Mouse (Mus musculus): ENCODE results near the gene Zfp692.
A peak's percentile ranks its signal among the peaks of the same experiment; 100 is the strongest.

DNA sequence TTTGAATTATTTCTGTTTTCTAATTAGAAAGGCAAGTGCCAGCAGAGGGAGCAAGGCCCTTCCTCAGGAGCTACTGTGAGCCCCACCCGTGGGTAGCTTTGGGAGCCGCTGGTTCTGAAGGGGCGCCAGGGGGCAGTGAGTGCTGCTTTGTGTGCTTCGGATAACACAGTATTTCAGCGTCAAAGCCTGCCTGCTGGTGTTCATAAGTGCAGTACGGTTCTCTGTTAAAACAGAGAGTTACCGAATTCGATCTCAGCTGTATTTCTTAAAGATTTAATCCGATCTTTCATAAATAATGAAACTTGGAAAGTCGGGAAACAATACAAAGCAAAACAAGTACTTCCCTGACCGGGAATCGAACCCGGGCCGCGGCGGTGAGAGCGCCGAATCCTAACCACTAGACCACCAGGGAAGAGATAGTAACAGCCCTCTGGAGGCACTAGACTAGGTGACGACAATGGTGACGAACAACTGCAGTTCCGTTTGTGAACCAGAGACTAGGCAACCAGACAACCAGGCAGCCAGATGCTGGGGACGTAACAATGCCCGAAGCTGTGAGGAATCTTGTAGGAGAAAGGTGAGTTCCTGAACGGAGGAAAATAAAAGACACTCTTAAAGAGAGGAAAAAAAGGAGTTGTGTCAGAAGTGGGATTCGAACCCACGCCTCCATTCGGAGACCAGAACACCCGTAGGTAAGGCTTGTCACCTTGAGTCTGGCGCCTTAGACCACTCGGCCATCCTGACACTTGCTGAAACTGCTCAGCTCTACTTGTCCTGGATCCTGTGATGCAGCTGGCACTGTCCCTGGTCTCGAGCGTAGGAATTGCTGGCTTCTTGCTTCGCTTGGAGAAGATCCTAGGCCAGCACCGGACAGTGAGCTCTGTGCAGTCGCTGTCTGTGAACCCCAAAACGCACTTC is 4.8 kb upstream of the Zfp692 start:
- TF ChIP-seq MEF2A (IDR thresholded peaks at IDR 0.05; ENCODE audit: extremely low read depth, insufficient replicate concordance, low read depth, low read length, poor library complexity, severe bottlenecking) (no peak), POLR2A (IDR thresholded peaks at IDR 0.05; ENCODE audit: control insufficient read depth in 1 of 2, insufficient read depth in 1 of 2, low read depth in 1 of 2, low read length in 2 of 2, poor library complexity in 1 of 2) (peak in 1 of 2 experiments; percentile 26; a peak in 1 of 4 replicates), TBP (IDR thresholded peaks at IDR 0.05; ENCODE audit: low read depth, low read length) (peak; percentile 99), EP300 (IDR thresholded peaks at IDR 0.05; ENCODE audit: low read depth in 1 of 2, low read length in 2 of 2) (no peak), CTCF (IDR thresholded peaks at IDR 0.05 in 2 of 3, conservative IDR thresholded peaks at IDR 0.05 in 1 of 3; ENCODE audit: control insufficient read depth in 1 of 3, insufficient read depth in 1 of 3, low read depth in 2 of 3, low read length in 3 of 3, poor library complexity in 1 of 3, severe bottlenecking in 1 of 3) (peak; percentile 41 to 78 (median 76); a peak in 5 of 6 replicates), ZMIZ1 (IDR thresholded peaks at IDR 0.05; ENCODE audit: low read depth, low read length) (no peak), TCF12 (IDR thresholded peaks at IDR 0.05; ENCODE audit: low read depth, low read length) (no peak), ZKSCAN1 (IDR thresholded peaks at IDR 0.05; ENCODE audit: low read depth, low read length) (no peak), MXI1 (IDR thresholded peaks at IDR 0.05; ENCODE audit: low read depth, low read length) (peak; percentile 34; the same call in 1 of the 2 replicates)

All from MEL (cell line).